Mouse (Mus musculus) midbrain, embryonic 16.5 days (tissue): Measurements from ENCODE around the gene Tmem151a. TPM values are rescaled to one million over a fixed set of nuclear protein-coding genes. Genes with fewer than 3 reads are reported as not detected.

Experiments used
- ATAC-seq: fragments of 200-750 bp; cut with Nextera tagmentation; 2 replicates; pipeline ENCODE4 v1.8.0; 2017; ENCODE audit warnings: moderate TSS enrichment
- H3K27ac ChIP-seq: fragments of 300-500 bp; sonication (generic); 2 replicates; pipeline ENCODE4 v1.5.1; 2014; ENCODE audit warnings: mild to moderate bottlenecking, low read length, mixed read lengths
- H3K27me3 ChIP-seq: fragments of 300-500 bp; sonication (generic); 2 replicates; pipeline ENCODE4 v1.6.1; 2014; ENCODE audit warnings: low read depth, low read length, mixed read lengths; ENCODE audit not compliant: control insufficient read depth, insufficient read depth
- H3K36me3 ChIP-seq: fragments of 300-500 bp; sonication (generic); 2 replicates; pipeline ENCODE4 v1.6.1; 2014; ENCODE audit warnings: mild to moderate bottlenecking, low read length, moderate library complexity, mixed read lengths; ENCODE audit not compliant: control insufficient read depth, insufficient read depth
- H3K4me1 ChIP-seq: fragments of 300-500 bp; sonication (generic); 2 replicates; pipeline ENCODE4 v1.6.1; 2014; ENCODE audit warnings: mild to moderate bottlenecking, low read length, mixed read lengths; ENCODE audit not compliant: control insufficient read depth, insufficient read depth
- H3K4me2 ChIP-seq: fragments of 300-500 bp; sonication (generic); 2 replicates; pipeline ENCODE4 v1.6.1; 2014; ENCODE audit warnings: mild to moderate bottlenecking, low read length, mixed read lengths
- H3K4me3 ChIP-seq: fragments of 300-500 bp; sonication (generic); 2 replicates; pipeline ENCODE4 v1.5.1; 2014; ENCODE audit warnings: low read depth, mild to moderate bottlenecking, low read length, moderate library complexity, mixed read lengths
- H3K9ac ChIP-seq: fragments of 300-500 bp; sonication (generic); 2 replicates; pipeline ENCODE4 v1.6.1; 2014; ENCODE audit warnings: low read depth, low read length, mixed read lengths
- H3K9me3 ChIP-seq: fragments of 300-500 bp; sonication (generic); replicated peaks from 2 replicates; pipeline ENCODE4 v1.6.1; 2014; ENCODE audit warnings: mild to moderate bottlenecking, low read length, mixed read lengths; ENCODE audit not compliant: control insufficient read depth, poor library complexity, severe bottlenecking
- WGBS: fragments of 180-500 bp; shearing (Covaris S2); extraction: QIAGEN DNeasy Blood & Tissue Kit; methylation state at CpG from one replicate; pipeline ENCODE4 v1.1.7; 2014; 5-methylcytosine and 5-hydroxymethylcytosine counted together
- polyA plus RNA-seq: library from polyadenylated mRNA; unstranded; fragments of >200 nt; fragmentation: Nextera tagmentation; extraction: Ambion mirVana; gene quantifications from 2 replicates; pipeline ENCODE4 v1.2.1, GENCODE M21; 2015

Tmem151a gene
- polyA plus RNA-seq = 22.7 and 31.9 TPM in 2 replicates

- Histone ChIP-seq H3K4me2 (peak within 1 kb of the TSS; percentile 78), H3K9ac (peak within 1 kb of the TSS; percentile 87), H3K9me3 (no peaks in the 10 kb centered on the region), H3K36me3 (peaks cover 5% of the 10 kb centered on the region; the same call in 1 of the 2 replicates), H3K27ac (peak within 1 kb of the TSS; percentile 32), H3K4me3 (peak within 1 kb of the TSS; percentile 70), H3K27me3 (peaks cover 41% of the 10 kb centered on the region), H3K4me1 (peaks cover 19% of the 10 kb centered on the region)
- WGBS = under 1% methylated on average over 67 of the region's 69 CpGs
- ATAC-seq = no peak
These were observed at the start of gene Tmem151a for GRCm38 (mm10) chr19:5085145-5085863. Tmem151a (minus strand) TSS chr19:5085531.

- Histone ChIP-seq H3K9me3 (no peaks in the 10 kb centered on the region), H3K27me3 (no peaks in the 10 kb centered on the region), H3K4me3 (no peak overlapping the region), H3K4me1 (no peaks in the 10 kb centered on the region), H3K36me3 (peaks cover 12% of the 10 kb centered on the region; the same call in 1 of the 2 replicates), H3K4me2 (no peak overlapping the region), H3K27ac (no peak overlapping the region), H3K9ac (no peak overlapping the region)
- no peak for ATAC-seq
- WGBS = 76% methylated on average over 4 of the region's 4 CpGs
These were observed 45.9 kb upstream of the Tmem151a start for GRCm38 (mm10) chr19:5131237-5131636.

GRCm38 (mm10) chr19:5129770-5130169 lies 44.4 kb upstream of the Tmem151a start:
- Histone ChIP-seq H3K36me3 (peaks cover 3% of the 10 kb centered on the region; the same call in 1 of the 2 replicates), H3K4me1 (no peaks in the 10 kb centered on the region), H3K9me3 (no peaks in the 10 kb centered on the region), H3K4me2 (no peak overlapping the region), H3K4me3 (no peak overlapping the region), H3K27me3 (no peaks in the 10 kb centered on the region), H3K9ac (no peak overlapping the region), H3K27ac (no peak overlapping the region)
- 27% methylated on average over 1 of the region's 1 CpGs for WGBS
- ATAC-seq = no peak

- H3K9me3 ChIP-seq = no peaks in the 10 kb centered on the region
- no peak for ATAC-seq
- H3K4me1 ChIP-seq = peaks cover 3% of the 10 kb centered on the region
- 69% methylated on average over 7 of the region's 7 CpGs for WGBS
- no peak overlapping the region for H3K27ac ChIP-seq
- no peaks in the 10 kb centered on the region for H3K36me3 ChIP-seq
- no peak overlapping the region for H3K4me3 ChIP-seq
- no peaks in the 10 kb centered on the region for H3K27me3 ChIP-seq
- no peak overlapping the region for H3K4me2 ChIP-seq
- H3K9ac ChIP-seq = no peak overlapping the region
These were observed 38.8 kb upstream of the Tmem151a start for GRCm38 (mm10) chr19:5124055-5124614.

- Histone ChIP-seq H3K4me2 (no peak overlapping the region), H3K27me3 (no peaks in the 10 kb centered on the region), H3K36me3 (no peaks in the 10 kb centered on the region), H3K27ac (no peak overlapping the region), H3K4me1 (peaks cover 7% of the 10 kb centered on the region), H3K9me3 (no peaks in the 10 kb centered on the region), H3K4me3 (no peak overlapping the region), H3K9ac (no peak overlapping the region)
- 87% methylated on average over 3 of the region's 3 CpGs for WGBS
- ATAC-seq = no peak
These were observed 37.9 kb upstream of the Tmem151a start for GRCm38 (mm10) chr19:5123241-5123640.

GRCm38 (mm10) chr19:5122492-5122891 lies 37.2 kb upstream of the Tmem151a start:
- 70% methylated on average over 10 of the region's 10 CpGs for WGBS
- no peak for ATAC-seq
- Histone ChIP-seq H3K4me3 (no peak overlapping the region), H3K9me3 (no peaks in the 10 kb centered on the region), H3K27ac (no peak overlapping the region), H3K4me2 (no peak overlapping the region), H3K27me3 (no peaks in the 10 kb centered on the region), H3K4me1 (peaks cover 7% of the 10 kb centered on the region), H3K36me3 (no peaks in the 10 kb centered on the region), H3K9ac (no peak overlapping the region)

- Histone ChIP-seq H3K27me3 (no peaks in the 10 kb centered on the region), H3K4me1 (peaks cover 18% of the 10 kb centered on the region), H3K4me2 (peak within 1 kb of the TSS; percentile 68), H3K9ac (peak within 1 kb of the TSS; percentile 98), H3K9me3 (no peaks in the 10 kb centered on the region), H3K27ac (peak within 1 kb of the TSS; percentile 91), H3K36me3 (peaks cover 3% of the 10 kb centered on the region; the same call in 1 of the 2 replicates), H3K4me3 (peak within 1 kb of the TSS; percentile 88)
- WGBS = 2% methylated on average over 18 of the region's 18 CpGs
- no peak for ATAC-seq
These were observed 33.0 kb upstream of the Tmem151a start, which contains the start of gene Klc2 for GRCm38 (mm10) chr19:5118384-5118698. Klc2 (minus strand) TSS chr19:5118560.

- peak overlapping the region; percentile 98 for H3K9ac ChIP-seq
- H3K36me3 ChIP-seq = peaks cover 4% of the 10 kb centered on the region; the same call in 1 of the 2 replicates
- H3K9me3 ChIP-seq = no peaks in the 10 kb centered on the region
- WGBS = under 1% methylated on average over 70 of the region's 83 CpGs
- peaks cover 18% of the 10 kb centered on the region for H3K4me1 ChIP-seq
- peak; percentile 94 for ATAC-seq
- peak overlapping the region; percentile 68 for H3K4me2 ChIP-seq
- peak overlapping the region; percentile 91 for H3K27ac ChIP-seq
- H3K27me3 ChIP-seq = no peaks in the 10 kb centered on the region
- H3K4me3 ChIP-seq = peak overlapping the region; percentile 88
These were observed 32.4 kb upstream of the Tmem151a start for GRCm38 (mm10) chr19:5117494-5118383.
